Mouse (Mus musculus): ENCODE data around the gene Gramd1b.

DNA sequence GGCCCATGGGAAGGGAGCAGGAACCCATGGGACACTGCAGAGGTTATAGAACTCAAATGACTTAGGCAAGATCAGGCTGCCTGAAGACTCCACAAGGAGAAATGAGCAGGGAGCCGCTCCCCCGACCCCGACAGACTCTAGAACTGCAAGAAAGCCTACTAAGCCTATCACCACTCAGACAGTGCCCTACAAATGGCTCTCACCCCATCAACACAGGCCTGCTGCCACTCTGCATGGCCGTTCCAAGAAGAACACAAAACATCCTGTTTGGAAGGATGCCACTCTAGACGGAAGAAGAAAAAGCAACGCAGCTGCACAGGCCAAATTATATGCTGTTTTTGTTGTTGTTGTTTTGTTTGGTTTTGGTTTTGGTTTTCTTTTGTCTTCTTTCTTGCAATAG, 86.2 kb downstream of the Gramd1b start:
- TF ChIP-seq POLR2A (IDR thresholded peaks at IDR 0.05; ENCODE audit: borderline replicate concordance, insufficient read depth, low read length) = no peak
- TF ChIP-seq CTCF (IDR thresholded peaks at IDR 0.05; ENCODE audit: borderline replicate concordance, insufficient read depth, low read depth, low read length) = no peak
